Mouse (Mus musculus) midbrain, embryonic 13.5 days (tissue): ENCODE results near the gene Bax. TPM values are rescaled to one million over a fixed set of nuclear protein-coding genes. Genes with fewer than 3 reads are reported as not detected.
A peak's percentile ranks its signal among the peaks of the same experiment; 100 is the strongest.
"Not testable (repeated sequence)": the region's sequence is repeated elsewhere in the genome, so short reads cannot be mapped to it uniquely, and the experiment has no call there.

ENCODE experiments used
- ATAC-seq: fragments of 200-750 bp; cut with Nextera tagmentation; 2 replicates; pipeline ENCODE4 v1.8.0; 2017; ENCODE audit warnings: mild to moderate bottlenecking, moderate TSS enrichment, moderate library complexity
- H3K27ac ChIP-seq: fragments of 300-500 bp; sonication (generic); 2 replicates; pipeline ENCODE4 v1.5.1; 2015; ENCODE audit warnings: inconsistent platforms, mild to moderate bottlenecking, moderate library complexity
- H3K27me3 ChIP-seq: fragments of 300-500 bp; sonication (generic); 2 replicates; pipeline ENCODE4 v1.6.1; 2015; ENCODE audit warnings: mild to moderate bottlenecking, inconsistent platforms
- H3K36me3 ChIP-seq: fragments of 300-500 bp; sonication (generic); 2 replicates; pipeline ENCODE4 v1.6.1; 2015; ENCODE audit warnings: mild to moderate bottlenecking, inconsistent platforms
- H3K4me1 ChIP-seq: fragments of 300-500 bp; sonication (generic); replicated peaks from 2 replicates; pipeline ENCODE4 v1.6.1; 2015; ENCODE audit warnings: inconsistent platforms
- H3K4me2 ChIP-seq: fragments of 300-500 bp; sonication (generic); replicated peaks from 2 replicates; pipeline ENCODE4 v1.6.1; 2015; ENCODE audit warnings: moderate library complexity, mild to moderate bottlenecking, inconsistent platforms
- H3K4me3 ChIP-seq: fragments of 300-500 bp; sonication (generic); replicated peaks from 2 replicates; pipeline ENCODE4 v1.5.1; 2015; ENCODE audit warnings: mild to moderate bottlenecking, inconsistent platforms
- H3K9ac ChIP-seq: fragments of 300-500 bp; sonication (generic); replicated peaks from 2 replicates; pipeline ENCODE4 v1.6.1; 2015; ENCODE audit warnings: mild to moderate bottlenecking, inconsistent platforms
- H3K9me3 ChIP-seq: fragments of 300-500 bp; sonication (generic); 2 replicates; pipeline ENCODE4 v1.6.1; 2016; ENCODE audit warnings: mild to moderate bottlenecking, inconsistent platforms
- WGBS: fragments of 180-500 bp; shearing (Covaris S2); methylation state at CpG from one replicate; pipeline ENCODE4 v1.1.7; 2015; 5-methylcytosine and 5-hydroxymethylcytosine counted together
- polyA plus RNA-seq: library from polyadenylated mRNA; unstranded; fragments of >200 nt; fragmentation: Nextera tagmentation; extraction: Ambion mirVana; gene quantifications from 2 replicates; pipeline ENCODE4 v1.2.1, GENCODE M21; 2015

Bax gene
- polyA plus RNA-seq, 1 experiment from 2014 or later = 265 TPM

- Histone ChIP-seq H3K27ac (no peak overlapping the region), H3K36me3 (no peaks in the 10 kb centered on the region), H3K4me3 (no peak overlapping the region), H3K9ac (no peak overlapping the region), H3K4me2 (no peak overlapping the region), H3K9me3 (no peaks in the 10 kb centered on the region), H3K4me1 (no peaks in the 10 kb centered on the region), H3K27me3 (no peaks in the 10 kb centered on the region)
- ATAC-seq = no peak
- 94% methylated on average over 7 of the region's 7 CpGs for WGBS
Observed at GRCm38 (mm10) chr7:45478774-45479173, 12.1 kb upstream of the Bax start.

DNA sequence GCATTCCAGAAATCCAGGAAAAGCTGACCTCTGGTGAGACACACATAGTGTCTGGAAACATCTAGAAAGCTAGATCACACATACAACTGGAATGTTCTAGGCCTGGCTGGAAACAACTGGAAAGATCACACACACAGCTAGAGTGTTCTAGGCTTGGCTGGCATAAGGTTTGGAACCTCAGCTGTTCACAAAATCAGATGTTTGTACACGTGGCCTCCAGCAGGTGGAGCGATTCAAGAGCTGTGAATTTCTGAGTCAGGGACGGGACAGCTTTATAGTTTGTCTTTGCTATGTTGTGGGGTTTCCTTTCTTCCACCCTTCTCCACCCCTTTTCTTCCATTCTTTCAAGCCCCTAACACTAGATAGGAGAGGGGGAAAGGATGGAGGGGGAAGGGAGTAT is 10.3 kb upstream of the Bax start:
- H3K27ac ChIP-seq = no peak overlapping the region
- no peak overlapping the region for H3K9ac ChIP-seq
- no peaks in the 10 kb centered on the region for H3K9me3 ChIP-seq
- H3K4me1 ChIP-seq = no peaks in the 10 kb centered on the region
- WGBS = 17% methylated on average over 3 of the region's 3 CpGs
- no peak for ATAC-seq
- no peaks in the 10 kb centered on the region for H3K36me3 ChIP-seq
- no peaks in the 10 kb centered on the region for H3K27me3 ChIP-seq
- no peak overlapping the region for H3K4me2 ChIP-seq
- H3K4me3 ChIP-seq = no peak overlapping the region

- no peak overlapping the region for H3K9ac ChIP-seq
- no peaks in the 10 kb centered on the region for H3K9me3 ChIP-seq
- no peak overlapping the region for H3K27ac ChIP-seq
- no peak for ATAC-seq
- H3K4me1 ChIP-seq = no peaks in the 10 kb centered on the region
- H3K27me3 ChIP-seq = no peaks in the 10 kb centered on the region
- H3K4me3 ChIP-seq = no peak overlapping the region
- no peaks in the 10 kb centered on the region for H3K36me3 ChIP-seq
- no peak overlapping the region for H3K4me2 ChIP-seq
- WGBS = 56% methylated on average over 1 of the region's 1 CpGs
Observed at GRCm38 (mm10) chr7:45476453-45476852, 9.8 kb upstream of the Bax start.

- Histone ChIP-seq H3K4me1 (no peaks in the 10 kb centered on the region), H3K4me3 (no peak overlapping the region), H3K4me2 (peak overlapping the region; percentile 21; the same call in 1 of the 2 replicates), H3K9me3 (no peaks in the 10 kb centered on the region), H3K36me3 (no peaks in the 10 kb centered on the region), H3K27me3 (no peaks in the 10 kb centered on the region), H3K27ac (no peak overlapping the region), H3K9ac (no peak overlapping the region)
- 72% methylated on average over 16 of the region's 16 CpGs for WGBS
- ATAC-seq = 0 out of 2 replicates have a peak, but pooled peaks have one; percentile 43
Observed at GRCm38 (mm10) chr7:45475291-45475969, 8.7 kb upstream of the Bax start.

DNA sequence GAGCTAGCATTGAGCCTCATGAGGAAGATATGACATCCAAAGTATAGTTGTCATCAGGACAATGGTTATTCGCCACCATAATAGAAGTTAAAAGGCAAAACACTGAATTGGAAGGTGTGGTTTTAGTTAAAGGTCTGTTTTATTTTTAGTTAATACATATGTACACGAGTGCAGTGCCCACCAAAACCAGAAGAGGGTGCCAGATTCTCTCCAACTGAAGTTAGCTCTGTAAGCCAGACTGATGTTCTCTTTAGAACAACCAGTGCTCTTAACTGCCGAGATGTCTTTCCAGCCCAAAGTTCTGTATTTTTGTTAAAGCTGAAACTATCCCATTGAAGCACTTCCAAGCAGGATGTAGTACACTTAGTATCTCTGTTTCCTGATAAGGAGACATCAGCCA is 4.2 kb upstream of the Bax start:
- no peaks in the 10 kb centered on the region for H3K9me3 ChIP-seq
- 8% methylated on average over 3 of the region's 3 CpGs for WGBS
- ATAC-seq = no peak
- H3K9ac ChIP-seq = no peak overlapping the region
- H3K4me3 ChIP-seq = no peak overlapping the region
- no peak overlapping the region for H3K27ac ChIP-seq
- H3K4me1 ChIP-seq = peaks cover 9% of the 10 kb centered on the region
- H3K27me3 ChIP-seq = no peaks in the 10 kb centered on the region
- H3K4me2 ChIP-seq = no peak overlapping the region
- H3K36me3 ChIP-seq = no peaks in the 10 kb centered on the region

- H3K27ac ChIP-seq = no peak overlapping the region
- WGBS = 41% methylated on average over 7 of the region's 7 CpGs
Observed at GRCm38 (mm10) chr7:45467090-45467670, 482 bp upstream of the Bax start.

DNA sequence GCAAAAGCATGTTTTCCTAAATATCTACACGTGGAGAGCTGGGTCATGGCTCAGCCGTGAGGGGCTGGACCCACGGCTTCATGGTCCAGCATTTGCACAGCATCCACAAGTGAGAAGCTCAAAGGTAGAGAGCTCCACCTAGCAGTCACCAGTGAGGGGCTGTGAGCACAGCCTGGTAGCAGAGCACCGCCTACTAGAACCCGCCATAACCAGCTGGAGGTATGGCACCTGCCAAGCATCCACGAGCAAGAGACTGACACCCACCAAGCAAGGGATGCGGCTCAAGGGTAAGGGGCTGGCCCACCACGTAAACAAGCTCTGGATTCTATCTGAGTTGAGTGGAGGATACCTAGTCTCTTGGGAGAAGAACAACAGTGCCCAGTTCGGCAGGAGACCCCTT is 1.1 kb downstream of the Bax start:
- Histone ChIP-seq H3K4me1 (peaks cover 36% of the 10 kb centered on the region), H3K36me3 (peaks cover 35% of the 10 kb centered on the region), H3K27me3 (no peaks in the 10 kb centered on the region), H3K27ac (no peak overlapping the region), H3K4me2 (peak overlapping the region; percentile 88), H3K4me3 (peak overlapping the region; percentile 87), H3K9ac (peak overlapping the region; percentile 91), H3K9me3 (no peaks in the 10 kb centered on the region)
- no peak for ATAC-seq
- WGBS = 87% methylated on average over 9 of the region's 9 CpGs

More at GRCm38 (mm10) chr7:45467090-45467670, 482 bp upstream of the Bax start:
- Histone ChIP-seq H3K4me3 (peak overlapping the region; percentile 87), H3K4me2 (peak overlapping the region; percentile 88), H3K9ac (0 out of 2 replicates have a peak overlapping the region, but pooled peaks have one; percentile 47), H3K27me3 (no peaks in the 10 kb centered on the region), H3K36me3 (peaks cover 28% of the 10 kb centered on the region), H3K9me3 (no peaks in the 10 kb centered on the region), H3K4me1 (peaks cover 22% of the 10 kb centered on the region)
- no peak for ATAC-seq

DNA sequence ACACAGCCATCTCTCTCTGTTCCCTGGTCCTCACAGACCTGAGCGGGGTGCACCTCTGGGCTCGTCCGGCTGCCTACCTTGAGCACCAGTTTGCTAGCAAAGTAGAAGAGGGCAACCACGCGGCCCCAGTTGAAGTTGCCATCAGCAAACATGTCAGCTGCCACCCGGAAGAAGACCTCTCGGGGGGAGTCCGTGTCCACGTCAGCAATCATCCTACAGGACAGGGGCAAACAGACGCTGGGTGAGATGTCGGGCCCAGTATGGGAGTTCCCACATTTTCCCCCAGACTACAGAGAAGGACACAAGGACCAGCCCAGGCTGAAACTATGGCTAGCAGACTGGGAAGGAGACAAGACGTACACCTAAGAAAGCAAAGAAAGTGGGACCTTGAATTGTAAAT is 1.6 kb downstream of the Bax start:
- Histone ChIP-seq H3K27me3 (no peaks in the 10 kb centered on the region), H3K9me3 (no peaks in the 10 kb centered on the region), H3K27ac (no peak overlapping the region), H3K4me1 (peaks cover 40% of the 10 kb centered on the region), H3K4me2 (peak overlapping the region; percentile 88), H3K36me3 (peaks cover 35% of the 10 kb centered on the region), H3K4me3 (peak overlapping the region; percentile 87; the same call in 1 of the 2 replicates), H3K9ac (peak overlapping the region; percentile 91; the same call in 1 of the 2 replicates)
- 96% methylated on average over 12 of the region's 12 CpGs for WGBS
- no peak for ATAC-seq

DNA sequence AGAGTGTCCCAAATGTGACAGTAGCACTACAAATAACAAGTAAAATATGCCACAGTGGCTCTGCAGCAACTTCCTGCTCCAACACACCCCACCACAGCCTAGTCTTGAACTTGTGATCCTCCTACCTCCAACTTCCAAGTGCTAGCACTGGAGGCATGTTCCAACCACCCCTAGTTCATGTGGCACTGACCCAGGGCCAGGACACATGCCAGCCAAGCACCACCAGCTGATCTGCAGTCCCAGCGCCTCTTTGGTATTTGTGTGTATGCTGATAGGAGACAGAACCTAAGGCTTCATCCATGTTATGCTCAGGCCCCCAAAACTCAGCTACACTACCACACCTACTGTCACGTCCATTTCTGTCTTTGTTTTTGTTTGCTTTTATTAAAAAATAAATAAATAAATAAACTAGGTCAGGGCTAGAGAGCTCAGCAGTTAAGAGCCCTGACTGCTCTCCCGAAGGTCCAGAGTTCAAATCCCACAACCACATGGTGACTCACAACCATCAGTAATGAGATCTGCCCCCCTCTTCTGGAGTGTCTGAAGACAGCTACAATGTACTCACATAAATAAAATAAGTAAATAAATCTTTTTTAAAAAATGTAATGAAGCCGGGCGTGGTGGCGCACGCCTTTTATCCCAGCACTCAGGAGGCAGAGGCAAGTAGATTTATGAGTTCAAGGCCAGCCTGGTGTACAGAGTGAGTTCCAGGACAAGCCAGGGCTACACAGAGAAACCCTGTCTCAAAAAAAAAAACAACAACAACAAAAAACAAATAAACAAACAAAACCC is 2.5 kb downstream of the Bax start:
- H3K4me3 ChIP-seq = no peak overlapping the region
- H3K27ac ChIP-seq = no peak overlapping the region
- H3K4me1 ChIP-seq = peaks cover 42% of the 10 kb centered on the region
- H3K9me3 ChIP-seq = no peaks in the 10 kb centered on the region
- no peaks in the 10 kb centered on the region for H3K27me3 ChIP-seq
- peaks cover 35% of the 10 kb centered on the region for H3K36me3 ChIP-seq
- 97% methylated on average over 7 of the region's 7 CpGs for WGBS
- H3K4me2 ChIP-seq = no peak overlapping the region
- H3K9ac ChIP-seq = no peak overlapping the region
- ATAC-seq = no peak

DNA sequence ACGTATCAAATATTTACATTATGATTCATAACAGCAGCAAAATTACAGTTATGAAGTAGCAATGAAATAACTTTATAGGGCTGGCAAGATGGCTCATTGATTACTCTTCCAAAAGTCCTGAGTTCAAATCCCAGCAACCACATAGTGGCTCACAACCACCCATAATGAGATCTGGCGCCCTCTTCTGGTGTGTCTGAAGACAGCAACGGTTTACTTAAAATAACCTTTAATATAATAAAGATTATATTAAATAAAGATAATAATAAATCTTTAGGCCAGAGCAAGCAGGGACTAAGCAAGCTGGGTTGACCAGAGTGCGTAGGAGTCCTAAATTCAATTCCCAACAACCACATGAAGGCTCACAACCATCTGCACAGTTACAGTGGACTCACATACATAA is 3.8 kb downstream of the Bax start:
- peaks cover 48% of the 10 kb centered on the region for H3K4me1 ChIP-seq
- peaks cover 40% of the 10 kb centered on the region for H3K36me3 ChIP-seq
- 85% methylated on average over 4 of the region's 4 CpGs for WGBS
- not testable (repeated sequence) for H3K9ac ChIP-seq, H3K4me3 ChIP-seq, ATAC-seq, H3K27ac ChIP-seq, H3K4me2 ChIP-seq, H3K27me3 ChIP-seq, H3K9me3 ChIP-seq

- no peaks in the 10 kb centered on the region for H3K27me3 ChIP-seq
- H3K9me3 ChIP-seq = no peaks in the 10 kb centered on the region
- H3K27ac ChIP-seq = no peak overlapping the region
- H3K4me1 ChIP-seq = peaks cover 52% of the 10 kb centered on the region
- ATAC-seq = no peak
- no peak overlapping the region for H3K4me2 ChIP-seq
- H3K36me3 ChIP-seq = peaks cover 46% of the 10 kb centered on the region
- 95% methylated on average over 4 of the region's 4 CpGs for WGBS
- no peak overlapping the region for H3K9ac ChIP-seq
- no peak overlapping the region for H3K4me3 ChIP-seq
Observed at GRCm38 (mm10) chr7:45462325-45462724, 4.4 kb downstream of the Bax start.

DNA sequence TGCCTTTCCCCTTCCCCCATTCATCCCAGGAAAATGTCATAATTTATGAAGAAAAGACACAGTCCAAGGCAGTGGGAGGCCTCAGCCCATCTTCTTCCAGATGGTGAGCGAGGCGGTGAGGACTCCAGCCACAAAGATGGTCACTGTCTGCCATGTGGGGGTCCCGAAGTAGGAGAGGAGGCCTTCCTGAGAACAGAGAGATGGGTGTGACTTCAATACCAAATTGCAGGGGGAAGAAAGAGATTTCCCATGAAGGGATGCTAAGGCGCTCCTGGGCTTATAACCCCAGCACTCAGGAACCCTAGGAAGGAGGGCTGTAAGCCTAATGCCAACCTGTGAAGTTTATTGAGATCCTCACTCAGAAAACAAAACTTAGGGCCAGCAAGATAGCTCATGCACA is 4.9 kb downstream of the Bax start:
- Histone ChIP-seq H3K4me3 (no peak overlapping the region), H3K4me2 (no peak overlapping the region), H3K9ac (no peak overlapping the region), H3K27ac (0 out of 2 replicates have a peak overlapping the region, but pooled peaks have one; percentile 64), H3K27me3 (no peaks in the 10 kb centered on the region), H3K9me3 (no peaks in the 10 kb centered on the region), H3K4me1 (peaks cover 54% of the 10 kb centered on the region), H3K36me3 (peaks cover 51% of the 10 kb centered on the region)
- 94% methylated on average over 4 of the region's 4 CpGs for WGBS
- ATAC-seq = no peak
